Mouse (Mus musculus) small intestine, adult 2 months (tissue): ENCODE data around the gene Rell1.

Source experiments
- CTCF ChIP-seq: fragments of 200-500 bp; IDR thresholded peaks from 2 replicates; pipeline ENCODE4 v1.5.1; 2012; ENCODE audit warnings: low read depth, mild to moderate bottlenecking, control low read depth, inconsistent platforms, low read length, moderate library complexity, mixed read lengths; ENCODE audit not compliant: insufficient replicate concordance, insufficient read length; ENCODE audit errors: extremely low read depth
- POLR2A ChIP-seq: fragments of 200-500 bp; IDR thresholded peaks from 2 replicates; pipeline ENCODE4 v1.6.1; 2012; ENCODE audit warnings: low read depth, mild to moderate bottlenecking, control low read depth, inconsistent platforms, low read length, moderate library complexity

DNA sequence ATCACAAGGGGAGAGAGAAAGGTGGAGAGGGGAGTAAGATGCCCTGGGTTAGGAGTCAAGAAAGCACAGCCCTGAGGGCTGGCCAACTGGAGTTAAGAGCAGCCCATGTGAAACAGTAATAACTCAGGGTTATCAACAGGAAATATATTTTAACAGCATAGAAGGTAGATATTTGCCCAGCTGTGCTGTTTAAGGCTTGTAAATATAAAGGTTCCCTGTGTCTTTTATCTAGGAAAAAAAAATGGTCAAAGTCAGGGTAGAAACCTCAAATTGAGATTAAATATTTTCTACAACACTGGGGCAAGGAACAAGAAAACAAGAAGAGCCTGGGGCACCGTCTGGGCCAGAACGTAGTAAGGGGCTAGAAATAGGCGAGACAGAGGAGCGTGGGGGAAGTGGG lies 61.2 kb downstream of the Rell1 start:
- TF ChIP-seq POLR2A (no peak), CTCF (no peak)
